Mouse (Mus musculus): ENCODE results near the gene Phospho1.

The Phospho1 gene

DNA sequence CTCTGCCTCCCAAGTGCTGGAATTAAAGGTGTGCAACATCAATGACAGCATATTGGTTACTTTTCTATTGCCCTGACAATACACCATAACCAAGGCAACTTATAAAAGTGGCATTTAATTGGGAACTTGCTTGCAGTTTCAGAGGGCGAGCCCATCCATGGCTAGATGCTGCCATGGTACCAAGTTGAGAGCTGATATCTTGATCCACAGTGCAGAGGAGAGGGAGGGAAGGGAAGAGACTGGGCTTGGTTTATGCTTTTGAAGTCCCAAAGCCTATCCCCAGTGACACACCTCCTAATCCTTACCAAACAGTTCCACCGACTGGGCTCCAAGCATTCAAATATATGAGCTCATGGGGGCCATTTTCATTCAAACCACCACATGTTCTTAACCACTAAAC is 10.2 kb upstream of the Phospho1 start:
- DNase-seq, result no peak

DNA sequence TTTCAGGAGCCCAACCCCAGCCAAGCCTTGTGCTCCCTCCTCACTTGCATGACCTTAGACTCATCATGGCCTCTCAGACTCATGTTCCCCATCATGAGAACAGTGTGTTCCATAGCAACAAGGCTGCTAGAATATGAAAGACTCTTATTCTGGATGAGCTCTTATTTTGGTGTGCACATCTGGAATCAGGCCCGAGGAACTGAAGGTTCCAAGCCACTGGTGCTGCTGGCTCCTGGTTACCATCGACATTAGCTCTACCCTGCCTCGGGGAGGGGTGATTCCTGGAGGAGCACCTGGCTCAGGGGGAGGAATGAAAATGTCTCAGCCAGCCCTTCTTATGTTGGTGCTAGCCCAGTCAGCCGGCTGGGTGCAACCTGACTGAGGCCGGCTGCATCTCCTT is 9.4 kb upstream of the Phospho1 start:
- no peak for DNase-seq

DNA sequence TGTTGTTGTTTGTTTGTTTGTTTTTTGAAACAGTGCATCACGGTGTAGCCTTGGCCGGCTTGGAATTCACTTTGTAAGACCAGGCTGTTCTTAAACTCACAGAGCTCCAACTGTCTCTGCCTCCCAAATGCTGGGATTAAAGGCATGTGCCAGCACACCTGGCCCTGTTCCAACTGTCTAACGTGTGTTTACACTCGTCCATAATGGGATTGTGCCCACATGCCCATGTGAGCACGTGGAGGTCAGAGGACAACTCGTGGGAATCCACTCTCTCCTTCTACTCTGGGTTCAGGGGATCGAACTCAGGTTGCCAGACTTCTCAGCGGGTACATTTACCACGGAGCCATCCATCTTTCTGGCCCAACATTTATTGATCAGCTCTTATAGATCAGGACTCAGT is 8.9 kb upstream of the Phospho1 start:
- no peak for DNase-seq

DNA sequence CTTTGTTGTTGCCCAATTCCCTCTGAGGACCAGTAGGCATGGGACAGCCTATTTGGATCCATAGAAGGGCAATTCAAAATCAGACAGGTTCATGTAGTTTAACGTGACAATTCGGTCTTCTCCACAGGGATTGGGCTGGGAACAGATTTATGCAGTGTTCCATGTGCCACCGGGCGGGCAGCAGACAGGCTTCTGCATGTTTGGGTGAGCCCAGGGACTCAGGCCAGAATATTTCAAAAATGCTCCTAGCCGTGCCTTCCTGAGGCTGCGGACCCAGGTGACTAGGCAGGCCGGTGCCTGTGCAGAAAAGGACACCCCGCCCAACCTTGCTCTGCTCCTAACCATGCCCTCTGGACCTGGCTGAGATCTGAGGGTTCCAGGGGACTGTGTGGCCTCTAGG is 5.2 kb upstream of the Phospho1 start:
- DNase-seq, result no peak

DNA sequence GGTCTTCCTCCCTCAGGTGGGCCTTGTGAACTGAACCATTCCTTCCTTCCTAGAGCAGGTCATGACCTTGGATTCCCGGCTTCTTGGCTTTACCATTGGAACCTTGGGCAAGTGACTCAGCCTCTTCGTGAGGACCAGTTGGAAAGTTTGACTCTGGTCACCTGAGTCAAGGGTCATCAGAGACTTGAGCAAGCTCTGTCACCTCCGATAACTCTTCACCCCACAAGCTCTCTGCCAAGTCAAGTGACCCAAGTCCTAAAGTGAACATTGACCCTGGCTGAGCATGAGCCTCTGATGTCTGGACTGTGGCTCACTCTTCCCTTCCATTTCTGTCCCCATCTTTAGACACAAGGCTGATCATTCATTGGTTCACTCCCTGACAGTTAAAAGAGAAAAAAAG is 2.8 kb upstream of the Phospho1 start:
- no peak for DNase-seq

DNA sequence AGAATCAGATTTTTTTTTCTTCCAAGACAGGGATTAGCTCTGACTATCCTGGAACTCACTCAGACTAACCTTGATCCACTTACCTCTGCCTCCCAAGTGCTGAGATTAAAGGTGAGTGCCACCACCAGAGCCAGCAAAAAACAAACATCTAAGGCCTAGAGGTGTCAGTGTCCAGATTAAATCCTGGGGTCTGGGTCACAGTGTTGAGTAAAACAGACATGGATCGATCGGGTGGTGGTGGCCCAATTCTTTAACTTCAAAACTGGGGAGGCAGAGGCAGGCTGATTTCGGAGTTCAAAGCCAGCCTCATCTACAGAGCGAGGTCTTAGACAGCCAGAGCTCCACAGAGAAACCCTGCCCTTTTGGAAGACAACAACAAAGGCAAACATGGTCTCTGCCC is 1.9 kb upstream of the Phospho1 start:
- DNase-seq, result no peak

DNA sequence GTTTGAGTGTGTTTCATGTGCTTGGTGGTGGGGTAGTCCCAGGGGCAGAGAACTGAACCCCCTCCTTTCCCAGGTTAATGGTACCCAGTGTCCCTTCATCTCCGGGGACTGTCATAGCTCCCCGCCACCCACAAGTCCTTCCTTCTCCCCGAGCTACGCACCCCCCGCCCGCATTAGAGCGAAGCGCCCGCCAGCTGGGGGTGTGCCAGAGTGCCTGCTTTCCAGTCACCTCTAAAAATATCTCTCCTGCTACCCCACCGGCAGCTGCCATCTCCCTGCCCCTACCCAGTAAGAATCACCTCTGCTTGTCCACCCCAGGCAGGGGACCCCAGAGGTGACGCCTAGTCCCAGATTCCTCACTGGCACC is 561 bp downstream of the Phospho1 start:
- DNase-seq, result peak; percentile 63

DNA sequence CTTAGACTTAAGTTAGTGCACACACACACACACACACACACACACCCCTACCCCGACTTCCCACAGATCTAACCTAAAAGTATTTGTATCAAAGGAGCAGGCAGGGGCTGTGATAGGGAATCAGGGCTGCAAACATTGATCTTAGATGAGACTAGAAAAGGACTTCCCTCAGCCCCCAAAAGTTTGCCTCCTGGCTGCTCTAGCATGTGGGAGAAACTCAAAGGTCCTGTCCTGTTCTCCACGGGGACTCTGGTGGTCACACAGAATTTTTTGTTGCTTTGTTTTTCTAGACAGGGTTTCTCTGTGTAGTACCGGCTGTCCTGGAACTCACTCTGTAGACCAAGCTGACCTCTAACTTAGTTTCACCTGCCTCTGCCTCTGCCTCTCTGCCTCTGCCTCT is 1.3 kb downstream of the Phospho1 start:
- DNase-seq, result no peak

DNA sequence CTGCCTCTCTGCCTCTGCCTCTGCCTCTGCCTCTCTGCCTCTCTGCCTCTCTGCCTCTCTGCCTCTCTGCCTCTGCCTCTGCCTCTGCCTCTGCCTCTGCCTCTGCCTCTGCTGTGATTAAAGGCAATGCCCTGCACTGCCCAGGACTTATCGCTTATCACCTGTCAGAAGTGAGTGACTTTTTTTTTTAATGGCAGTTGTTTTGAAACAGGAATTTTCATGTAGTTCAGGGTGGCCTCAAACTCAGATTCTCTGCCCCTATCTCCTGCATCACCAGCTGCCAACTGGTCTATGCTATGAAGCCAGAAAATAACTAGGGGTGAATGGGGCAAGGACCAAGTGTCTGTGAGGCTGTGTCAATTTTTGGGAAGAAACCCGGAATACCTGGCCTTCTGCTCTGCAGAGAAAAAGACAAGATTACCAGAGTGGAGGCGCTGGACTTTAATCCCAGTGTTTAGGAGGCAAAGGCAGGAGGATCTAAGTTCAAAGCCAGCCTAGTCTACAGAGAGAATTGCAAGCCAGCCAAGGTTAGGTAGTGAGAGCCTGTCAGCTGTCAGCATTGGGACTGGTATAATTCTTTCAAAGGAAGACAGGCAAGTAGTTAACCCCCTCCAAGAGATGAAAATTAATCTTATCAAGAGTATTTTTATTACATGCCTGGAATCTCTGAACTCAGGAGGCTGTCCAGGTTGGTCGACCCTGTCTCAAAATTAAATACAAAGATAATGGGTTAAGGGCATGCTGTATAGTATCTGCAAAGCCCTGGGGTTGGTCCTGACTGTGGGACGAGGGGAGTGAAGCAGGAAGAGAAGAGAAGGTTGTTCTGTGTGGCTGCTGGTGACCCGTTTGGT is 2.2 kb downstream of the Phospho1 start:
- DNase-seq, result no peak

DNA sequence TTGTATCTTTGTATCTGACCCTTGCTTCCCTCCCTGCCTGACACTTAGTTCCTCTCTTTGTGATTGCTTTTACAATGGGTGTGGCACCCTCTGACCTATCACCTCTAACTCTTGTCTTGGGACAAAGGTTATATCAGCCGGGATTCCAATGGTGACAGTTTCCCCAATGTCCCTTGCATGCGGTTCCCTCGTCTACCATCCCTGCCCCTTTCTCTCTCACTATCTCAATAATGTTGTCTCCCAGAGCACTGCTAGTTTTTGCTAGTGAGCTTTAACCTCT is 2.8 kb downstream of the Phospho1 start:
- no peak for DNase-seq

DNA sequence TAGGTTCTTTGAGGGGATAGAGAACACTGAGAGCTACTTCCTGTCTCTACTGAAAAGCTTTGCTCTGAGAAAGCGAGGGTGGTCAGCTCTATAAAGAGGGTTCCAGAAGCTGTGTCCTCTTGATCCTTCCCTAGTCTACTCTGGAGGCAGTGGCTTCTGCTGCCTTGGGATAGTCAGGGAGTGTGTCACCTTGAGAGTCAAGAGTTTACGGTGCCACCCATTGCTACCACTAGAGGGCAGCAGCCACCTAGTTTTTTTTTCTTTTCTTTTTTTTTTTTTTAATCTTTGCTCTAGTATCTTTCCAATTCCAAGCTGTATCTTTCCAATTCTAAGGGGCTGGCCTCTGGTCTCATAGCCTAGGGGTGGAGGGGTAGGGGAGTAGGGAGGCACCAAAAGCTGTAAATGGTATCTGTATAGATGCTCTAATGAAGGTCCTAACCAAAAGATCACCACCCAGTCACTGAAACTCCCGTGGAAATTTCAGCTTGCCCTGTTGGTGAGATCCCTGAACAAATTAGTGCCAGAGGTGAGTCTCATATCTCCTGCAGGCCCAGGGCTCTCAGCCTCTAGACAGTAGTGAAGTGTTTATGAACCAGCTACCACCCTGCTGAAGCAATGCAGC is 3.3 kb downstream of the Phospho1 start:
- DNase-seq, result peak; percentile 84

DNA sequence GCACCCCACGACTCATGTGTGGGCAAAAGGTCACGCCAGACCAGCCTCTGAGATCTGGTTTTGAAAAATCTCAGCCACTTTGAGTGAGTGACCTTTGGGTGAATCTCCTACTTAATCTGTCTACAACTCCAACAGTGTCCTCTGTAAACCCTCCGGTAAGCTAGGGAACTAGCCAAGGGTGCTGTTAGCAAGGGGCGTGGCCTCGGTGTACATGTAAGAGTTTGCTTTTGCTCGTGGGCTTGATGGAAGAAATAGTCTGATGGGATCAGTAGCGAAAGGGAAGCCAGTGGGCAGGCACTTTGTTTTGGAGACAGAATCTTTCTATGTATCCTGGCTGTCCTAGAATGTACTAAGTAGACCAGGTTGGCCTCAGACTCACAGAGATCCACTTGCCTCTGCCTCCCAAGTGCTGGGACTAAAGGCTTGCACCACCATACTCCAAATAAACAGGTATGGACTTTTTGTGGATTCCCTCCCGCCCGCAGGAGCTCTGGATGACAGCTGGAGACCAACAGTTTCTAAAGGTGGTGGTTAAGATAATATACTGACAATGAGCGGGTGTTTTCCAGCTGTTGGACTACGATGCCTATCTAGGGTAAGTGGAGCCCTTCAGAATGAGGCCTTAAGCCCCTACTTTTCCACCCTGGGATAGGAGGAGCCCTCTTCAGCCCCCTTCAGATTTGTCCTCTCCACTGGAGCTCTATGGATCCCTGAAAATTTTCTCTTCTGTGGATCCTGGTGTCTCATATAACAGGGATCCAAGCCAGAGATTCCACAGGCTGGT is 4.1 kb downstream of the Phospho1 start:
- no peak for DNase-seq

DNA sequence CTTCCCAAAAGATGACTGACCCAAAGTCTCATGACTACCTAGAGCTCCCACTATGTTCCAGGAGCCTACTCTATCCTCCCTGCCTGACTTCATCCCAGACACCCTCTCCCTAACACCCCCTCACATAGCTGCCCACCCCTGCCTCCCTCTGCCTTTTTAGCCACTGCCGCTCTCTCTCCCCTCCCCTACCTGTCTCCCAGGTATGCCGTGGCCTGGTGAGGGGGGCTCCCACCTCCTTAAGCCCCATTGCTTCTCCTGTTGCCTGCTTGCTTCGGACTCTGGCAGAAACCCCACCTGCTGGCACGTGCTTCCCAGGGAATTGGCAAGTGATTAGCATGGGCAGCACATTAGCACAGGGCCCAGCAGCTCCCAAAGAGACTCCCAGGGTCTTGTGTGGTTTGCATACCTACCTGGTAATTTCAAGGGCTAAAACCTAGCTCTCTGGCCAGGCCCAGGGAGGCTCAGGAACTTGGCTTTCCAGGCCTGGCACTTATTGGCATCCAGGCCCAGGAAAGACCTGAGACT is 5.3 kb downstream of the Phospho1 start:
- DNase-seq, result no peak

DNA sequence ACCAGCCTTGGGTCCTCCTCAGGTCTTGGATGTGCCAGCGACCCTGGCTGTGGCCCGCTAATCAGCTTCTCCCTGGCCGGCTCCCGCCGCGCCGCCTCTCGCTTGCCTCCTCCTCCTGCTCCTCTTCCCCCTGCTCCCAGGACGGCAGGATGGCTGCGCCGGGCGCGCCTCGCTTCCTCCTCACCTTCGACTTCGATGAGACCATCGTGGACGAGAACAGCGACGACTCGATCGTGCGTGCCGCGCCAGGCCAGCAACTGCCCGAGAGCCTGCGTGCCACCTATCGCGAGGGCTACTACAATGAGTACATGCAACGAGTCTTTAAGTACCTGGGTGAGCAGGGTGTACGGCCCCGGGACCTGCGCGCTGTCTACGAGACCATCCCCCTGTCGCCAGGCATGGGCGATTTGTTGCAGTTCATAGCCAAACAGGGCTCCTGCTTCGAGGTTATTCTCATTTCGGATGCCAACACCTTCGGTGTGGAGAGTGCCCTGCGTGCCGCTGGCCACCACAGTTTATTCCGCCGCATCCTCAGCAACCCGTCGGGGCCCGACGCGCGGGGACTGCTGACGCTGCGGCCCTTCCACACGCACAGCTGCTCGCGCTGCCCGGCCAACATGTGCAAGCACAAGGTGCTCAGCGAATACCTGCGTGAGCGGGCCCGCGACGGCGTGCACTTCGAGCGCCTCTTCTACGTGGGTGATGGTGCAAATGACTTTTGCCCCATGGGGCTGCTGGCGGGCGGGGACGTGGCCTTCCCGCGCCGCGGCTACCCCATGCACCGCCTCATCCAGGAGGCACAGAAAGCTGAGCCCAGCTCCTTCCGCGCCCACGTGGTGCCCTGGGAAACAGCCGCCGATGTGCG is 6.3 kb downstream of the Phospho1 start:
- no peak for DNase-seq

DNA sequence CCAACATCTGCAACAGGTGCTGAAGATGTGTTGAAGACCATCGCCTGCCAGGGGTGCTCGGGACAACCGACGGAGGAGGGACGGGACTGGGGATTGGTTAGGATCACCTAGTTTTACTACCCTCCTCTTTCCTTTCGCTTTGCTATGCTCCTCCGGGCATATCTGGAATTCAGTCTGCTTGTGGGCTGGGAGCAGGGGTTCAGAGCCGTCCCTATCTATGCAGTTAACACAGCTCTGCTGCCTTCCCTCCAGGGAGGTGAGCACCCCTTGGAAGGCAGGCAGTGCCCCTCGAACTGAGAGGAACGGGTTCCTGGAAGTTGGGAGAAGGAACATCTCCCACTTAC is 6.9 kb downstream of the Phospho1 start:
- no peak for DNase-seq

DNA sequence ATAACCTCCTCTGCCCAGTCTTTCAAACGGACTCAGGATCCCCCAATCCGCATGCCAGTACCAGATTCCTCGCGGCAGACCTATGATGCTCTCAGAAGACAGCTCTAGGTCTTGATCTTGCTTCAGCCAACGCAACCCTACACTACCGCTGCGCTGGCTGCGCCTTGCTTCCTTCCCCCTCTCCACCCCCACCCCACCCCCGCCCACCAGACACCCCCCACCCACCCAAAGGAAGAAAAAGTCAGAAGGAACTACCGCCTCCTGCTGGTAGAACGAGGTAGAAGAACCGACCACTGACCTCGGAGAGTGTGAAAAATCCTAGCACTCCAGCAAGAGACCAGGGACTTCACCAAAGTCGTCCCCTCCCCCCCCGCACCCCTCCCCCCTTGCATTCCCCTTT is 7.3 kb downstream of the Phospho1 start:
- DNase-seq, result no peak

DNA sequence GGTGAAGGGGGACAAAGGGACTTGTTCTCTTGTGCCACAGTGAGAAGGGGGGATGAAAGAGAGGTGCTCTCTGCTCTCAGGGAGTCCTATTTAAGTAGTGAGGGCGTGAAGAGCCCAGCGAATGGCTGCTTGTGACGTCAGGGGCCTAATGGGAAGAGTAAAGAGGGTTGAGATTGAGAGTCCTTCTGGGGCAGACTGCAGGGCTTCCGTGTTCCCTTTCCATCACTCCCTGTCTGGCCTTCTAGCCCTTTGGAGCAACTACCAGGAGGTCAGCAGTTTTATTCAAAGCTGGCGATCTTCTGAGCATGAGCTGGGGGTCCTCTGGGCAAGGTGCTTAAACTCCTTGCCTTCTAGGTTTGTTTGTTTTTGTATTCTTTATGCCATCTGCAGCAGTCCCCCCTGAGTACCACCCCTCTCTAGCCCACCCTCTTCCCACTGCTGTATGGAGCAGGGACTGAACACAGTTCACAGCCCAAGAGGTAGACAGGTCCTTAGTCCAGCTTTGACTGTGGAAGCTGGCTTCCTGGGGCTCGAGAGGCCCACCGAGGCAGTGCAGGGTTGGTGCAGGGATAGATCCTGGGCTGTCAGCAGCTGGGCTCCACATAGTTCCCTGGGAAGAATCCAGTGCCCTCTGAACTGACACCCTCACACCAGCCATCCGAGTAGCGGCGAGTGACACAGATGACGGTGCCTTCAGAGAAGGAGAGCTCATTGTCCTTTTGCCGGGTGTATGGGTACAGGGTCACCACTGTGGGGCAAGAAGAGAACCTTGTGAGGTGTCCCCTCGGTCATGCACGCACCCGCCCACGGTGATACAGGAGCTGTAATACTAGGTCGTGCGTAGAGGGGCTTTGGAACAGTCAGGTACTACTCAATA is 8.1 kb downstream of the Phospho1 start:
- no peak for DNase-seq

DNA sequence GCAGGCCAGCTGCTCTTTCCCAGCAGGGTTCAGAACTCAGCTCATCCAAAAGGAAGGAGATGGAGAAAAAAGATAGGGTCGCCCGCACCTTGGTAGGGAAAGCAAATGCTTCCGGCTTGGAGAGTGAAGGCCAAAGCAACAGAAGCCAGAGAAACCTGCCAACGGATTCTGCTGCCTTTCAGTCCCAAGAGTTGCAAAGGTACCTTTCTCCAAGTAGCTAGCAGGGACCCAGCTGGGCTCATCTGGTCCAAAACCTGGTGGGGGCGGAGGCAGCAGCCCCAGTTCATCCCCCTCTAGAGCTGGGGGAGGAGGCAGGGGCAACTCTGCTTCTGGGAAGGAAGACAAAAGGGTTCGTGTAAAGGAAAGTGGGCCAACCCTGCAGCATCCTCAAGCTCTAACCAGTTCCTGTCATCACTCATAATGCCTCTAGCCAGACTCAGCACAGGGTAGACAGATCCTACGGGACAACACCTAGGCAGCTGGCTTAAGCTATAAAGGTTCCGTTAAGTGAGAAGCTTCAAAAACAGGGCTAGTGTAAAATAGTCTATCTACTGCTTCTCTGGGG is 8.8 kb downstream of the Phospho1 start:
- no peak for DNase-seq

DNA sequence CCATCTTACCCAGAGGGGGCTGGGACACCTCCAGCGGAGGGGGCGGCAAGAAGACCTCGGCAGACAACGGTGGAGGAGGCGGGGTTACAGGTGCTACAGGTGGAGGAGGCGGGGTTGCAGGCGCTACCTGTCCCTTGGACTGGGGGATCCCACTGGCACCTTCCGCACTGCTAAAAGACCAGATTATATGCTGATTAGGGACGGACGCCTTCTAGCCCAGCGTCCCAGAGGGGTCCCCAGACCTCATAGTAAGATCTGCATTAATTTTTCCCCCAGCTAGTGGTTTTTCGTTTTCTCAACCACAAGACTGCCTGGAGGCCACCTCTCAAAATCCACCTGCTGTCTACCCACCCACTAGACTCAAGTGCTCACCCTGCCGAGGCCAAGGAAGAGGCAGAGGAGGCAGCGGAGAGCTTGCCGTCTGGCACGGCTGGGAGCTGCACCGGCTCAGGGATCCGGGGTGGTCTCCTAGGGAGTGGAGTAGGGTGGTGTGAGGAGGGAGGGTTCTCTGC is 9.4 kb downstream of the Phospho1 start:
- no peak for DNase-seq

DNA sequence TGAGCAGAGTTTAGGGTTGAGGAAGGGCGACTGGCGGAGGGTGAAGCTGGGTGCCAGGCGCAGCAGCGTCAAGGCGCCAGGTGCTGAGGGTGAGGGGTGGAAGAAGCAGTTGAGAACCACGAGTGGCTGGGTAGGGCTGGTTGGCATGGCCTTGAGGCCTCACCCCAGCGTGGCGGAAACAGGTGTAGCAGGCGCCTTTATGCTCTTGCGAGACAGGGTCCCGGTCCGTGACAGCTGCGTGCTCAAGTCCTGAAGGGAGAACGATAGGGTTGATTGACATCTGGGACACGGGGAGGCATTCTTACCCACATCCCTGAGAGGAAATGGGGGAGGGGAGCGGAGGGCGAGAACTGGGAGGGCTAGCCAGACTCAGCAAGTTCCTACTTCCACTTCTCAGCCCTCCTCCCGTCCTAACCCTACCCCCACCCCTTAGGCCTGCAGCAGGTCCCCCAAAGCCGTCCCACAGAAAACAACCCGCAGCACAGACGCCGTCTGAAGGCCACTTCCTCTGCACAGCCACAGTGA is 9.9 kb downstream of the Phospho1 start:
- DNase-seq, result peak; percentile 75

Measured in lung, postnatal 36 days (tissue).